Mouse (Mus musculus): ENCODE data around the gene Sclt1. TPM values are rescaled to one million over a fixed set of nuclear protein-coding genes. Genes with fewer than 3 reads are reported as not detected.

Sclt1 gene
- polyA plus RNA-seq, 1 experiment from 2014 or later, result 28.4 TPM

DNA sequence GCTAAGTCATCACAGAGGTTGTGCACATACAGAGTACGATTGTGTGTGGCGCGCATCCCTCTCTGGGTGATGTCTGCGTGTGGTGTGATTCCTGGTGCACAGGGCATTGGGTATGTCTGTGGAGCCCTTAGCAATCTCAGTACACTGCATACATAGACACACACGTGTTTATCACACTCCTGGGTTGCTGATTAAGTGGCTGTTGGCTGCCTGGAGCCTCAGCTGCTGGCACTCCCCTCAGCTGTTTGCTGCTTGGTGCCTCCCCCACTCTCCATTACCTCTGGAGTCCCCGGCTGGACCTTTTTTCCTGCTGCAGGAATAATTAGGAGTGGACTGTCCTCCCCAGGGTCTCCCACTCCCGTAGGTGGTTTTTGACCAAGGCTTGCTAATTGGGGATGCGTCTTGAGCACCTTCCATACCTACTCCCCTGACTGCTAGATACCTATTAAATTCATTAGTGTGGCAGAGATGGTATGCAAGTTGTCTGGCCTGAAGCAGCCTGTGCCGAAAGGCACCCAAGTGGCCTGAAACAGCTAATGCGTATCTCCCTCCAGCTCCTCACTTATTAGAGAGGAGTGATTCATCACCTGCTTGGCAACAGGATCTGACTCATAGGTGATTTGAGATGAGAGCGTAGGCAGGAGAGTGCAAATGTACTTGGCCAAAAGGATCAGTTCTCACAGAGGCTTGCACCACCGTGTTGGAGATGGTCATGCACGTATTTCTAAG lies 136.5 kb downstream of the Sclt1 start:
- H3K36me3 ChIP-seq (replicated peaks; ENCODE audit: control insufficient read depth, insufficient read depth, low read depth, low read length), result no peaks in the 10 kb centered on the region
- 91% methylated on average over 13 of the region's 13 CpGs for WGBS
- H3K27me3 ChIP-seq (ENCODE audit: control insufficient read depth, insufficient read depth, low read length), result no peaks in the 10 kb centered on the region
- no peak overlapping the region for H3K4me2 ChIP-seq (ENCODE audit: low read depth, low read length)
- DNase-seq (ENCODE audit: low spot score), result no peak
- no peaks in the 10 kb centered on the region for H3K4me1 ChIP-seq (ENCODE audit: control insufficient read depth, insufficient read depth, low read length)
- no peaks in the 10 kb centered on the region for H3K9me3 ChIP-seq (replicated peaks; ENCODE audit: control insufficient read depth, low read length)
- H3K27ac ChIP-seq (replicated peaks; ENCODE audit: low read depth, low read length), result no peak overlapping the region
- no peak overlapping the region for H3K9ac ChIP-seq (replicated peaks; ENCODE audit: low read length)
- H3K4me3 ChIP-seq (ENCODE audit: low read depth, low read length), result no peak overlapping the region
- peak; percentile 21; the same call in 1 of the 2 replicates for ATAC-seq (replicated peaks; ENCODE audit: insufficient number of reproducible peaks, low FRiP score, low TSS enrichment, low read depth)

DNA sequence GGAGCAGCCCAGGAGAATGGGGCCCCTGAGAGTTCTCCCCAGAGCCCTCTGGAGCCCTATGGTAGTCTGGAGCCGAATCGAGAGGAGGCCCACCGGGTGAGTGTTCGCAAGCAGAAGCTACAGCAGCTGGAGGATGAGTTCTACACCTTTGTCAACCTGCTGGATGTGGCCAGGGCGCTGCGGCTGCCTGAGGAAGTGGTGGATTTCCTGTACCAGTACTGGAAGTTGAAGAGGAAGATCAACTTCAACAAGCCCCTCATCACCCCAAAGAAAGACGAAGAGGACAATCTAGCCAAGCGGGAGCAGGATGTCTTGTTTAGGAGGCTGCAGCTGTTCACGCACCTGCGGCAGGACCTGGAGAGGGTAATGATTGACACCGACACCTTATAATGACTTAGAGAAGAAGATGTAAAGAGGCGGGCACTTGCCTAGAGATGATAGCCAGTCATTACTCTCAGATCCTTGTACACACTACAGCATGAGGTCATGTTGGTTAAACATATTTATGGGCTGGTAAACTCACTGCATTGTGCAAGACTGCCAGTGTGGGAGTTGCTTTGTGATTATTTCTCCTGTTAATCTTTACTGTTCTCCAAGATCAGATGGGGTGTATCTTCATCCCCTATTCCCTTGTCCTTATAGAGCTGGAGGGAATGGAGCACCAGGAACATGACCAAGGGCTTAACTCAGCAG lies 137.5 kb downstream of the Sclt1 start:
- DNase-seq (ENCODE audit: low spot score) (no peak), ATAC-seq (replicated peaks; ENCODE audit: insufficient number of reproducible peaks, low FRiP score, low TSS enrichment, low read depth) (no peak)
- H3K9me3 ChIP-seq (replicated peaks; ENCODE audit: control insufficient read depth, low read length), result no peaks in the 10 kb centered on the region
- WGBS, result 90% methylated on average over 12 of the region's 12 CpGs
- H3K27ac ChIP-seq (replicated peaks; ENCODE audit: low read depth, low read length), result no peak overlapping the region
- no peak overlapping the region for H3K4me3 ChIP-seq (ENCODE audit: low read depth, low read length)
- no peak overlapping the region for H3K9ac ChIP-seq (replicated peaks; ENCODE audit: low read length)
- no peaks in the 10 kb centered on the region for H3K27me3 ChIP-seq (ENCODE audit: control insufficient read depth, insufficient read depth, low read length)
- no peaks in the 10 kb centered on the region for H3K4me1 ChIP-seq (ENCODE audit: control insufficient read depth, insufficient read depth, low read length)
- no peaks in the 10 kb centered on the region for H3K36me3 ChIP-seq (replicated peaks; ENCODE audit: control insufficient read depth, insufficient read depth, low read depth, low read length)
- H3K4me2 ChIP-seq (ENCODE audit: low read depth, low read length), result no peak overlapping the region

DNA sequence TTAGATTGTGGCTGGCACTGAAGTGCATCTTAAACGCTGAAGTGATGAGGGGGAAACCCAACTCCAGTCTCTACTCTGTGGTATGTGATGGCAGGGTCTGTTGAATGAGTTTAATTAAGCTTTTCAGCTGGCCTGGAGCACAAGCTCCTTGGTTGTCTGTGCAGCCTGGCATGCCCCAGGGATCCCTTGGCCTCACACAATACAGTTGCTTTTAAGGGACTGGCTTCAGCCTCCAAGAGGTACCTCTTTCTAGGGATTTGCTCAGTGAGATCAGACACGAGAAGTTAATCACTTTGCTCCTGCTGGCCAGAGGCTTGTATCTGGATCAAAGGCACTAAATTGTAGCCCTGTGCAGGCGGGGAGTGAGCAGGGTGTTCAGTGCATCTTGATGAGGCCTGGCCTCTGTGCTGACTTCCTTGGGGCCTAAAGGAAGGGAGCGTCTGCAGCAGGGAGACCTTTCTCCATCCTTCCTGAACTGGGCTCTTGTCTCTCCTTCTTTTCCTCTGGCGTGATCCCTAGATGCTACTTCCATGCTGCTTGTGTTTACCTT lies 138.8 kb downstream of the Sclt1 start:
- H3K4me1 ChIP-seq (ENCODE audit: control insufficient read depth, insufficient read depth, low read length), result no peaks in the 10 kb centered on the region
- H3K27me3 ChIP-seq (ENCODE audit: control insufficient read depth, insufficient read depth, low read length), result no peaks in the 10 kb centered on the region
- ATAC-seq (replicated peaks; ENCODE audit: insufficient number of reproducible peaks, low FRiP score, low TSS enrichment, low read depth) (no peak), DNase-seq (ENCODE audit: low spot score) (no peak)
- H3K36me3 ChIP-seq (replicated peaks; ENCODE audit: control insufficient read depth, insufficient read depth, low read depth, low read length), result no peaks in the 10 kb centered on the region
- no peaks in the 10 kb centered on the region for H3K9me3 ChIP-seq (replicated peaks; ENCODE audit: control insufficient read depth, low read length)
- no peak overlapping the region for H3K9ac ChIP-seq (replicated peaks; ENCODE audit: low read length)
- H3K4me3 ChIP-seq (ENCODE audit: low read depth, low read length), result no peak overlapping the region
- no peak overlapping the region for H3K4me2 ChIP-seq (ENCODE audit: low read depth, low read length)
- H3K27ac ChIP-seq (replicated peaks; ENCODE audit: low read depth, low read length), result no peak overlapping the region
- 31% methylated on average over 5 of the region's 5 CpGs for WGBS

DNA sequence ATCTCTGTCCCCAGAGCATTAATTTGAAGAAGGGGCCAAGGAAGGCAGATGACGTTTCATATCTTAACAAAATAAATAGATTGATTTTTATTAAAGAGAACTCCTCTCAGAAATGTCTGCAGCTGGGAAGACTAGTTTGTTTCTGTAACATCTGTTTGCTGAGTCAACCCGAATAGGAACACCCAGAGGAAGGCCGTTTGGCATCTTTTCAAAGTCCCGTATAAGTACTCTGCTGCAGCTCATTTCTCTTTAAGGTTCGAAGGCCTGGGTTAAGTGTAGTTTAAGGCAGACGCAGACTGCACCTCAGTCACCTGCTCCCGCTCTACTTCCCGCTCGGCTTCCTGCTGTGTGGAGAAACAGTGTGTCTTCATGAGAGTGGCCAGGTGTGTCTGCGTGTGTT lies 139.4 kb downstream of the Sclt1 start:
- Histone ChIP-seq H3K27ac (replicated peaks; ENCODE audit: low read depth, low read length) (no peak overlapping the region), H3K4me3 (ENCODE audit: low read depth, low read length) (no peak overlapping the region), H3K9ac (replicated peaks; ENCODE audit: low read length) (no peak overlapping the region), H3K4me2 (ENCODE audit: low read depth, low read length) (no peak overlapping the region), H3K27me3 (ENCODE audit: control insufficient read depth, insufficient read depth, low read length) (no peaks in the 10 kb centered on the region), H3K36me3 (replicated peaks; ENCODE audit: control insufficient read depth, insufficient read depth, low read depth, low read length) (no peaks in the 10 kb centered on the region), H3K4me1 (ENCODE audit: control insufficient read depth, insufficient read depth, low read length) (no peaks in the 10 kb centered on the region), H3K9me3 (replicated peaks; ENCODE audit: control insufficient read depth, low read length) (no peaks in the 10 kb centered on the region)
- ATAC-seq (replicated peaks; ENCODE audit: insufficient number of reproducible peaks, low FRiP score, low TSS enrichment, low read depth) (no peak), DNase-seq (ENCODE audit: low spot score) (no peak)
- WGBS, result 62% methylated on average over 10 of the region's 10 CpGs

DNA sequence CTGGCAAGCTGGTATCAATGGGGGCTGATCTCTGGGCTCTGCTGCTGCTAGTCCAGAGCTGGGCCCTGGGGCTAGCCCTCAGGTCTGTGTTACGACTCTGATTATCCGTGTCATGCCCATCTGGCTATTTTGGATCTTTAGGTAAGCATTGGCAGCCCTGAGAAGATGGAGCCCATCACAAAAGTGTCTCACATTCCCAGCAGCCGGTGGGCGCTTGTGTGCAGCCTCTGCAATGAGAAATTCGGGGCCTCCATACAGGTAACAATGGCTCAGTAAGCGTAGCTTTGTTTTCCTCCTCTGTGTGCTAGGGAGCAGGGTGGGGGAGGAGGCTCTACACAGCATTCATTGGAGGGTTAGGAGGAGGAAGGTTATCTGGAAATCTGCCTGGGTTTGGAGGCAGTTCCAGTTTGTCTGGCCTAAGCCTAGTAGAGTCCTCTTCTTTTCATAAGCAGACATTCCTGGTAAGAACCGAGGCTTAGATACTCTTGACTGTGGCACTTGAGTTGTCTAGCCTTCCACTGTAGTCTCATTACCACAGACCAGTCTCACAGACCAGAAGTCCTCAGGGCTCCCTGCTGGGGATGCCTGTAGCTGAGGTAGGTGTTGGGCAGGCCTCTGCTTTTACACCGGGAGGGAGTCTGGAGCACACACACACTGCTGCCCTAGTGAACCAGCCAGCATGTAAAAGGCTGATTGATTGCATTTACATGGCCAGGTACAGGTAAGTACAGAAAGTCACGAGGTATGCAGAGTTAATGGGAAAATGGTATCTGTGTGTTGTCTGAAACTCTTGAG lies 140.9 kb downstream of the Sclt1 start:
- Histone ChIP-seq H3K9me3 (replicated peaks; ENCODE audit: control insufficient read depth, low read length) (no peaks in the 10 kb centered on the region), H3K4me3 (ENCODE audit: low read depth, low read length) (no peak overlapping the region), H3K36me3 (replicated peaks; ENCODE audit: control insufficient read depth, insufficient read depth, low read depth, low read length) (no peaks in the 10 kb centered on the region), H3K9ac (replicated peaks; ENCODE audit: low read length) (no peak overlapping the region), H3K4me1 (ENCODE audit: control insufficient read depth, insufficient read depth, low read length) (no peaks in the 10 kb centered on the region), H3K27me3 (ENCODE audit: control insufficient read depth, insufficient read depth, low read length) (no peaks in the 10 kb centered on the region), H3K4me2 (ENCODE audit: low read depth, low read length) (no peak overlapping the region), H3K27ac (replicated peaks; ENCODE audit: low read depth, low read length) (no peak overlapping the region)
- no peak for DNase-seq (ENCODE audit: low spot score)
- ATAC-seq (replicated peaks; ENCODE audit: insufficient number of reproducible peaks, low FRiP score, low TSS enrichment, low read depth), result no peak
- WGBS, result 74% methylated on average over 9 of the region's 9 CpGs

DNA sequence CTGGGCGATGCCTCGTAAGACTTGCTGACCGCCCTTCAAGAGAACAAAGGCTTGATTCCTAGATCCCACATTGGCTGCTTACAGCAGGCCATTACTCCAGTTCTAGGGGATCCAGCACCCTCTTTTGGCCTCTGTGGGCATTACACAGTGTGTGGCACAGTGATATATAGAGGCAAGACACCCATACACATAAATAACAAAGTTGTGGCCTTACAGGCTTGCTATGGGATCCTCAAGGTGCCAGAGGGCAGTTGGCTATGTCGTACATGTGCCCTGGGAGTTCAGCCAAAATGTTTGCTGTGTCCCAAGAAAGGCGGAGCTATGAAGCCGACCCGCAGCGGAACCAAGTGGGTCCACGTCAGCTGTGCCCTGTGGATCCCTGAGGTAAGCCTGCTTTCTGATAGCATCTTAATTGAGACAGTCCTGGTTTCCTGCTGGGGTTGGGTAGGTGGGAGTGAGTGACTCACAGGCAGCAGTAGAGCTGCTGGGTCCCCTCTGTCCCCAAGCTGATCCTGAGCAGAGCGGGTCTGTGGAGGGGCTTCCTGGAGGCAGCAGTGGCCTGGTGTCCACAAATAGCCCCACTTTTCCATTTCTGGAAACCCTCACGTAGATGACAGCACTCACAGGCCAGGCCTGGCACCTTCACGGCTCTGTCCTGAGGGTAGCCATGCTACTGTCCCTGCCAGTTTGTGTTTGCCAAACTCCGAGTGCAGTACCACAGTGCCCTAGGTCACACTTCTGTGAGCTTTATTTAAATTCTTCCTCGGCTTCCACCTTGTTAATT lies 142.3 kb downstream of the Sclt1 start:
- Histone ChIP-seq H3K4me1 (ENCODE audit: control insufficient read depth, insufficient read depth, low read length) (no peaks in the 10 kb centered on the region), H3K27me3 (ENCODE audit: control insufficient read depth, insufficient read depth, low read length) (no peaks in the 10 kb centered on the region), H3K4me3 (ENCODE audit: low read depth, low read length) (no peak overlapping the region), H3K36me3 (replicated peaks; ENCODE audit: control insufficient read depth, insufficient read depth, low read depth, low read length) (no peaks in the 10 kb centered on the region), H3K9me3 (replicated peaks; ENCODE audit: control insufficient read depth, low read length) (no peaks in the 10 kb centered on the region), H3K4me2 (ENCODE audit: low read depth, low read length) (no peak overlapping the region), H3K9ac (replicated peaks; ENCODE audit: low read length) (no peak overlapping the region), H3K27ac (replicated peaks; ENCODE audit: low read depth, low read length) (no peak overlapping the region)
- 84% methylated on average over 14 of the region's 14 CpGs for WGBS
- peak; percentile 53 for DNase-seq (ENCODE audit: low spot score)
- ATAC-seq (replicated peaks; ENCODE audit: insufficient number of reproducible peaks, low FRiP score, low TSS enrichment, low read depth), result peak; percentile 63

DNA sequence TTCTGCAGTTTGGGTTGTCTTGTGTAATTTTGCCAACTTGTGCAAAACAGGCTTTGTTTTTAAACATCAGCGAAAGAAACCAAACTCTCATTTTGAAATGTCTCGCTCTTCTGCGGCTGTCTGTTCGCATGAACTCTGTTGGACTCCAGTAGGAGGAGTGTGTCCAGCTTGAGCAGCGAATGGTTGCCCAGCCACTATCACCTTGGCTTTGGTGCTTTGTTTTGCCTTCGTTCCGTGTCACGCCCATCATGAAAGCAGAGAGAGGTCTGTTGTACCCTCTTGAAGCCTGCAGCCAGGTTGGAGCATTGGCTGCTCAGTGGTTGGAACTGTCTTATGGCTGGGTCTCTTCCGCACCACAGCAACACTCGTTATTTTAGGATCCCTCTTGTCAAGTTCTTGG lies 143.1 kb downstream of the Sclt1 start:
- no peak overlapping the region for H3K4me3 ChIP-seq (ENCODE audit: low read depth, low read length)
- 92% methylated on average over 10 of the region's 10 CpGs for WGBS
- no peaks in the 10 kb centered on the region for H3K27me3 ChIP-seq (ENCODE audit: control insufficient read depth, insufficient read depth, low read length)
- H3K36me3 ChIP-seq (replicated peaks; ENCODE audit: control insufficient read depth, insufficient read depth, low read depth, low read length), result no peaks in the 10 kb centered on the region
- no peaks in the 10 kb centered on the region for H3K4me1 ChIP-seq (ENCODE audit: control insufficient read depth, insufficient read depth, low read length)
- H3K9me3 ChIP-seq (replicated peaks; ENCODE audit: control insufficient read depth, low read length), result no peaks in the 10 kb centered on the region
- no peak overlapping the region for H3K27ac ChIP-seq (replicated peaks; ENCODE audit: low read depth, low read length)
- ATAC-seq (replicated peaks; ENCODE audit: insufficient number of reproducible peaks, low FRiP score, low TSS enrichment, low read depth) (no peak), DNase-seq (ENCODE audit: low spot score) (no peak)
- no peak overlapping the region for H3K4me2 ChIP-seq (ENCODE audit: low read depth, low read length)
- H3K9ac ChIP-seq (replicated peaks; ENCODE audit: low read length), result no peak overlapping the region

Data from embryonic facial prominence, embryonic 11.5 days (tissue).